Mouse (Mus musculus) heart, embryonic 13.5 days (tissue): ENCODE data around the gene Wipf1. TPM values are rescaled to one million over a fixed set of nuclear protein-coding genes. Genes with fewer than 3 reads are reported as not detected.

ENCODE experiments used
- ATAC-seq: fragments of 200-750 bp; cut with Nextera tagmentation; 2 replicates; pipeline ENCODE4 v1.8.0; 2017; ENCODE audit warnings: moderate TSS enrichment; ENCODE audit not compliant: insufficient number of reproducible peaks, low FRiP score, low TSS enrichment; ENCODE audit errors: extremely low read depth
- H3K27ac ChIP-seq: fragments of 300-500 bp; sonication (generic); replicated peaks from 2 replicates; pipeline ENCODE4 v1.5.1; 2015; ENCODE audit warnings: moderate library complexity, mild to moderate bottlenecking, inconsistent platforms
- H3K27me3 ChIP-seq: fragments of 300-500 bp; sonication (generic); replicated peaks from 2 replicates; pipeline ENCODE4 v1.6.1; 2015; ENCODE audit warnings: mild to moderate bottlenecking, inconsistent platforms
- H3K36me3 ChIP-seq: fragments of 300-500 bp; sonication (generic); 2 replicates; pipeline ENCODE4 v1.6.1; 2015; ENCODE audit warnings: mild to moderate bottlenecking, inconsistent platforms
- H3K4me1 ChIP-seq: fragments of 300-500 bp; sonication (generic); 2 replicates; pipeline ENCODE4 v1.6.1; 2015; ENCODE audit warnings: inconsistent platforms
- H3K4me2 ChIP-seq: fragments of 300-500 bp; sonication (generic); 2 replicates; pipeline ENCODE4 v1.6.1; 2015; ENCODE audit warnings: inconsistent platforms, mild to moderate bottlenecking, moderate library complexity
- H3K4me3 ChIP-seq: fragments of 300-500 bp; sonication (generic); 2 replicates; pipeline ENCODE4 v1.5.1; 2015; ENCODE audit warnings: moderate library complexity, mild to moderate bottlenecking, inconsistent platforms
- H3K9ac ChIP-seq: fragments of 300-500 bp; sonication (generic); 2 replicates; pipeline ENCODE4 v1.6.1; 2015; ENCODE audit warnings: inconsistent platforms, mild to moderate bottlenecking, moderate library complexity
- H3K9me3 ChIP-seq: fragments of 300-500 bp; sonication (generic); 2 replicates; pipeline ENCODE4 v1.6.1; 2016; ENCODE audit warnings: inconsistent platforms
- WGBS: fragments of 180-500 bp; shearing (Covaris S2); methylation state at CpG from one replicate; pipeline ENCODE4 v1.1.7; 2015; ENCODE audit warnings: mixed read lengths; 5-methylcytosine and 5-hydroxymethylcytosine counted together
- polyA plus RNA-seq: library from polyadenylated mRNA; unstranded; fragments of >200 nt; fragmentation: Nextera tagmentation; extraction: Ambion mirVana; gene quantifications from 2 replicates; pipeline ENCODE4 v1.2.1, GENCODE M21; 2015

The Wipf1 gene
- polyA plus RNA-seq, 1 experiment from 2014 or later: 5.0 TPM

DNA sequence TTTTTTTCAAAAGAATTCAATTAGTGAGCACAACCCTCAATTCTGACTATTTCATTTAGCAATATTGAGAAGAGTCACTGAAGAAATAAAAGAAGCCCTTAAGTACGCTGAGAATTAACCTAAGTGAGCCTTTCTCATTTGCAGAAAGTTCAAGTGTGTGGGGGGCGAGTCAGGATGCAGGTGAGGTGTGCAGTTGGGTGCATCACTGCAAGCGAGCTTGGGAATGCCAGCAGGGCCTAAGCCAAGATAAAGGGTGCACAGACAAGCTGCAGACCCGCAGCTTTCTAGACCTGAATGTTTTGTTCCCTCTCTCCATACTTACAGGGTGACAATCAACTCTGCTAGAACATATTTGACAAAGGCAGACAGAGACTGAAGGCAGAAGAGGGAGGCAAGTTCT is 75.3 kb downstream of the Wipf1 start:
- Histone ChIP-seq H3K9me3 (no peaks in the 10 kb centered on the region), H3K4me3 (no peak overlapping the region), H3K27me3 (no peaks in the 10 kb centered on the region), H3K27ac (no peak overlapping the region), H3K4me2 (no peak overlapping the region), H3K36me3 (no peaks in the 10 kb centered on the region), H3K4me1 (peaks cover 8% of the 10 kb centered on the region; the same call in 1 of the 2 replicates), H3K9ac (no peak overlapping the region)
- WGBS: 67% methylated on average over 4 of the region's 4 CpGs
- ATAC-seq: no peak

DNA sequence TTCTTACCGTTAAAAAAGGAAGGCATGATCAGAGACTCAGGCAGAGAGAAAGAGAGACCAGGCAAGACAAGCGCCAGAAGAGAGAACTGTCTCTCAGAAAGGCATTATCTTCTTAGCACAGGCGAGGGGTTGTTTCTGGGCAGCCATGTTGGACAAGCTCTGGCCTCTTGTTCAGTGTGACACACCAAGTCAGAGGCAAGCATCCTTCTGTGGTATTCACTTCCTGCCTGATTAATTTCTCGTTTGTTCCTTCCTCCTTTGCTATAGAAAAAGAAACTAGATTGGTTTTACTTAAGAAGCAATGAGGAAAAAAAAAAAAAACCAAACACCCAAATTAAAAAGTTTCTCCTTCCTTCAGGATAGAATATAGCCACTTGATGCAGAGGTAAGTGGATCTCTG is 75.8 kb downstream of the Wipf1 start:
- no peaks in the 10 kb centered on the region for H3K36me3 ChIP-seq
- H3K9ac ChIP-seq: no peak overlapping the region
- H3K4me2 ChIP-seq: no peak overlapping the region
- H3K27me3 ChIP-seq: no peaks in the 10 kb centered on the region
- H3K4me1 ChIP-seq: peaks cover 5% of the 10 kb centered on the region; the same call in 1 of the 2 replicates
- H3K9me3 ChIP-seq: no peaks in the 10 kb centered on the region
- WGBS: 50% methylated on average over 4 of the region's 4 CpGs
- no peak for ATAC-seq
- no peak overlapping the region for H3K4me3 ChIP-seq
- no peak overlapping the region for H3K27ac ChIP-seq

DNA sequence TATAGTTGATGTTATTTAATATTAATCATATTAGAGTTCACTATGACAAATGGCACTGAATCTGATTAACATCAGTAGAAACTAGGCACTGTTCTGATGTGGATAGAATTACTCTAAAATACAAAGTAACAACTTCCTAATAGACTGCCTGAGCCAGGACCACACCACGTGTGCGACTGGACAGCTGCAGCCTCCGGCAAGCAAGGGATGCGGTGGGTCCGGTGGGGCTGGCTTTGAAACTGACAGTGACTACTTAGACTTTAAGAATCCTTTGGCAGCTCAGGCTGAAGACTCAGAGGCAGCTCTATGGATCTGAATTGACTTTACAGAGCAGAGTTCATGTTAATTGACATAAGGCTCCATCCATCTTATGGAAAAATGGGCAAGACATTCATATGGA is 76.4 kb downstream of the Wipf1 start:
- Histone ChIP-seq H3K4me1 (peaks cover 5% of the 10 kb centered on the region; the same call in 1 of the 2 replicates), H3K36me3 (no peaks in the 10 kb centered on the region), H3K9ac (no peak overlapping the region), H3K27me3 (no peaks in the 10 kb centered on the region), H3K27ac (no peak overlapping the region), H3K4me3 (no peak overlapping the region), H3K4me2 (no peak overlapping the region), H3K9me3 (no peaks in the 10 kb centered on the region)
- 80% methylated on average over 5 of the region's 5 CpGs for WGBS
- ATAC-seq: no peak

DNA sequence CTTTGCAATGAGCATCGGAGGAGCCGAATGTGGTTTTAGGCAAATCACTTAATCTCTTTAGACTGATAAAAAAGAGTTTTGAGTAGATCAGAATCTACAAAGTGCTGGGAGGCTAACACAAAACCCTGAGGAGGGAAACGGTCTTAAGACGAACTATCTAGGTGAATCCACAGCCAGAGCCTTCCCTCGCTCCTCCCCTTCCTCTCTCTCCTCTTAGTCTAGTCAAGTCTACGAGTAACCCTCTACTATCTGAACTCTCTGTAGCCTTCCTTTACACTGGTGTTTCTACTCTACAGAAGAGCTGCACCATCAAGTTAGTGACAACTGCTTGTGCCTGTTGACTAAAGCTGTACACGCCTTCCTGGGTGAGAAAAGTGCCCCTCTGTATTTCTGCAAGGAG is 77.0 kb downstream of the Wipf1 start:
- Histone ChIP-seq H3K4me1 (peaks cover 5% of the 10 kb centered on the region; the same call in 1 of the 2 replicates), H3K9ac (no peak overlapping the region), H3K4me3 (no peak overlapping the region), H3K27me3 (no peaks in the 10 kb centered on the region), H3K27ac (no peak overlapping the region), H3K36me3 (no peaks in the 10 kb centered on the region), H3K9me3 (no peaks in the 10 kb centered on the region), H3K4me2 (no peak overlapping the region)
- 72% methylated on average over 7 of the region's 7 CpGs for WGBS
- ATAC-seq: no peak

DNA sequence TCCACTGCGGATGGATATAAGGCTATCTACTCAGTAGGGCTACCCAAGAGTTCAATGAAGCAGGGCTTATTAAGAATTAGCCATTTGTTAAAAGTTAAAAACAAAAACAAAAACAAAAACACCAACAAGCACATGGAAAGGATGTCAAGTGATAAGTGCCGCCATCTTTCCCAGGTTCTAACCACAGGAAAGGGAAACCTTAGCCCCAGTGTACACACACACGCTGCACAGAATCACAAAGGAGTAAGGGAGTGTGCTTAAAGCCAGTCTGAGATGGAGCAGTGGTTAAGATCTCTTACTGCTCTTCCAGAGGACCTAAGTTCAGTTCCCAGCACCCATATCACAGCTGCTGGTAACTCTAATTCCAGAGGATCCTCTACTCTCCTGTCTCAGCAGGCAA is 78.0 kb downstream of the Wipf1 start:
- H3K9me3 ChIP-seq: no peaks in the 10 kb centered on the region
- H3K4me2 ChIP-seq: no peak overlapping the region
- ATAC-seq: no peak
- H3K4me1 ChIP-seq: peaks cover 5% of the 10 kb centered on the region; the same call in 1 of the 2 replicates
- no peaks in the 10 kb centered on the region for H3K36me3 ChIP-seq
- no peak overlapping the region for H3K4me3 ChIP-seq
- no peak overlapping the region for H3K27ac ChIP-seq
- 87% methylated on average over 3 of the region's 3 CpGs for WGBS
- H3K27me3 ChIP-seq: no peaks in the 10 kb centered on the region
- no peak overlapping the region for H3K9ac ChIP-seq

DNA sequence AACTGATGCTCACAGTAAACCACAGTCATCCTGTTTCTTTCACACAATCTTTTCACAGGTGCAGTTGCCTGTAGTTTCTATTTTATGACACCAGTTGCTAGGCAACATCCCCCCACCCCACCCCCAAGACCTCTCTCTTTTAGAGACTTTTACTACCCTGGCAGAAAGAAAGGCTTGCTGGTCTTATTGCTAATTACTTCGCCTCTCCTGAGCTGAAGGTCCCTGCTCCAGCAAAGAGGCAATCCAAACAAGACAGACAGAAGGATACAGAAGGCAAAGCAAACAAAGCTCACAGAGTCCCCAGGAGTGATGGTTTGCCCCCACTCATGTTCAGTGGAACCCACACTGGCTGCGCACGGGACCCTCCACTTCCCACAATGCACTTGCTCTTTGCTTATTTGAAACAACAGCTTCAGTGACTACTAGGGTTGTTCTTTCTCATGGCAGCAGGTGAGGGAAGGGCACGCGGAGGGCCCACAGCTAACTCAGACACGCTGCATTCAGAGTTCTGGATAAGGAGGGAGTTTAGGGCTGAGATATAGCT is 79.3 kb downstream of the Wipf1 start:
- Histone ChIP-seq H3K4me2 (no peak overlapping the region), H3K9me3 (no peaks in the 10 kb centered on the region), H3K27me3 (no peaks in the 10 kb centered on the region), H3K36me3 (no peaks in the 10 kb centered on the region), H3K4me3 (no peak overlapping the region), H3K4me1 (peaks cover 5% of the 10 kb centered on the region; the same call in 1 of the 2 replicates), H3K9ac (no peak overlapping the region), H3K27ac (no peak overlapping the region)
- WGBS: 63% methylated on average over 6 of the region's 6 CpGs
- no peak for ATAC-seq

DNA sequence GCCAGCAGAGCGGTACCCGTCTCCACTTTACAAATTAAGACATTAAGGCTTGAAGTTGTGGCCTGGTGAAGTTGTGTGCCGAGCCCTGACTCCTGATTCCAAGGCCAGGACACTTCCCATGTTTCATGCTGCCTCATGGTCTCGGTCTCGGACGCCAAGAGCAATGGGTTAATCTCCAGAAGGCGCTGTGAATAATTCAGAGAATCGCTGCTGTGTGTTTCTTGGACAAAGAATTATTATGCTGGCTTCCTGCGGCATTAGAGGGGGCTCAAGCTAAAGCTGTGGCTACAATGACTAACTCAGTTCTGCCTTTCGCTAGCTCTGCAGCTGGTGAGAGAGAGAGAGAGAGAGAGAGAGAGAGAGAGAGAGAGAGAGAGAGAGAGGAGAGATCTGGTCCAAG is 85.5 kb downstream of the Wipf1 start:
- Histone ChIP-seq H3K27me3 (no peaks in the 10 kb centered on the region), H3K4me2 (no peak overlapping the region), H3K4me1 (no peaks in the 10 kb centered on the region), H3K9me3 (no peaks in the 10 kb centered on the region), H3K4me3 (no peak overlapping the region), H3K9ac (no peak overlapping the region), H3K36me3 (peaks cover 28% of the 10 kb centered on the region), H3K27ac (no peak overlapping the region)
- 78% methylated on average over 10 of the region's 10 CpGs for WGBS
- no peak for ATAC-seq

DNA sequence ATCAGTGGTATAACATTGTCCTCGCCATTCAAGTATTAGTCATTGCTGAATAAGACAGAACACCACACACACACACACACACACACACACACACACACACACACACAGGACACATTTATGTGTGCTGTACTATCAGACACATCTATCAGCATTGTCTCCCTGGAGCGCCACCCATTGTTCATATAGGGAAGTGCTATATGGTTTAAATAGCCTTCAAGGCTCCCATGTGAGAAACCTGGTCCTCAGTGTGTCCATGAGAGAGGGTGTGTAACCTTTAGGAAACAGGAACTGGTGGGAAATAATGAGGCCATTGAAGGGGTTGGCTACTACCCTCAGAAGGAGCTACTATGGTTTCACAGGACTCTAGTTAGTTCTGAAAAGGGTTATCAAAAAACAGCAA is 87.5 kb downstream of the Wipf1 start:
- Histone ChIP-seq H3K27me3 (no peaks in the 10 kb centered on the region), H3K9ac (no peak overlapping the region), H3K4me1 (no peaks in the 10 kb centered on the region), H3K9me3 (no peaks in the 10 kb centered on the region), H3K4me2 (no peak overlapping the region), H3K27ac (no peak overlapping the region), H3K36me3 (peaks cover 46% of the 10 kb centered on the region), H3K4me3 (no peak overlapping the region)
- no peak for ATAC-seq
- whole genome bisulfite sequencing: 60% methylated on average over 2 of the region's 2 CpGs

DNA sequence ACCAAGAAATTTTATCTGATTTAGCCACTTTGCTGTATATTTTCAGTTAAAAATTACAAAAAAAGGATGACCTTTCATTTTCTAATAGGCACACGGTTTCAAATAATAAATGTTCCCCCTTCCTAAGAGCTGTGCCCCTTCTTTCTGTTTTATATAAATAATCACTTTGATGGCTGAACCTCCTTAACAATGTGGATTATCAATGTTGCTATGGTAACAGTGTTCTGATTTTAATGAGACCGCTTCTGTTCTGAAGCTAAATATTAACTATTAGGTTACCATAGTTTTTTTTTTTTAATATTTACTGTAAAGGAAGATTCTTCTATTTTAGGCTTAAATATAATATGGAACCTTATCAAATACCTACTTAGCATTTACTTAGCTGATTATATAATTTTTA is 89.2 kb downstream of the Wipf1 start:
- H3K27me3 ChIP-seq: no peaks in the 10 kb centered on the region
- 77% methylated on average over 2 of the region's 2 CpGs for WGBS
- no peak for ATAC-seq
- no peak overlapping the region for H3K27ac ChIP-seq
- H3K36me3 ChIP-seq: peaks cover 61% of the 10 kb centered on the region
- no peak overlapping the region for H3K9ac ChIP-seq
- H3K4me1 ChIP-seq: no peaks in the 10 kb centered on the region
- no peak overlapping the region for H3K4me3 ChIP-seq
- no peak overlapping the region for H3K4me2 ChIP-seq
- no peaks in the 10 kb centered on the region for H3K9me3 ChIP-seq

DNA sequence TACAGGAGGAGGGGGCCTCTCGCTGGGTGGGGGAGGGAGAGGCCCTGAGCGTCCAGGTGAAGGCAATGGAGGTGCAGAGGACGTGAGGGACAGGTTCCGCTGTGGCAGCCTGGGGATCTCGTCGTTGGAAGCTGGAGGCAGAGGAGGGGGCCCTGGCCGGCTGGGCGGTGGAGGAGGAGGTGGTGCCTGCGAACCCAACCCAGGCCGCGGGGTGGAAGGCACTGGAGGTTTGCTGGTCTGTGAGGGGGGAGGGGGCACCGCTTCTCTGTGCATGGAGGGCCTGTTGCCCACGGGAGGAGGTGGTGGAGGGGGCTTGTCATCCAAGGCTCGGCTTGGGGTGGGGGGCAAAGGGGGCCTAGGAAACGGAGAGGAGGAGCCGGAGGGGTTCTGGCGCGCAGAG is 92.6 kb downstream of the Wipf1 start:
- ATAC-seq: no peak
- Histone ChIP-seq H3K4me2 (peak overlapping the region; percentile 47), H3K9ac (no peak overlapping the region)

DNA sequence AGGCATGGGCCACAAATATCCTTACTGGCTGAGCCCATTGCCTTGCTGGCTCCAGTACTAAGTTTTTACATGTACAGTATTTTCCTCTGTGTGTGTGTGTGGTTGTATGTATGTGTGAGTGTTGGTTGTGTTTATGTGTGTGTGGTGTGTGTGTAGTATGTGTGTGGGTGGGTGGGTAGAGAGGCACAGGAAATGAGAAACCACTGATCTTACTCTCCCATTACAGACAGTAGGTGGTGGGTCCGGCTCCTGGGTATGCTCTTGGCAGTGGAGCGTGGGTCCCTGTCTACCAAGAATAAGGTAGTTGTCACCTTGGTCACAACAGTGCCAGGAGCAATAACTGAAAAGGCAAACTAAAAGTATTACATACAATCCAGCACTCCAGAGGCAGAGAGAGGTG is 93.7 kb downstream of the Wipf1 start:
- WGBS: 85% methylated on average over 2 of the region's 2 CpGs
- Histone ChIP-seq H3K9ac (no peak overlapping the region), H3K9me3 (no peaks in the 10 kb centered on the region), H3K4me2 (no peak overlapping the region), H3K4me3 (no peak overlapping the region), H3K36me3 (peaks cover 80% of the 10 kb centered on the region), H3K27ac (no peak overlapping the region), H3K27me3 (no peaks in the 10 kb centered on the region), H3K4me1 (no peaks in the 10 kb centered on the region)
- no peak for ATAC-seq

More for the DNA sequence above, 92.6 kb downstream of the Wipf1 start:
- 50% methylated on average over 18 of the region's 18 CpGs for WGBS
- Histone ChIP-seq H3K4me1 (no peaks in the 10 kb centered on the region), H3K27ac (no peak overlapping the region), H3K36me3 (peaks cover 74% of the 10 kb centered on the region), H3K9me3 (no peaks in the 10 kb centered on the region), H3K27me3 (no peaks in the 10 kb centered on the region), H3K4me3 (peak overlapping the region; percentile 6; the same call in 1 of the 2 replicates)

DNA sequence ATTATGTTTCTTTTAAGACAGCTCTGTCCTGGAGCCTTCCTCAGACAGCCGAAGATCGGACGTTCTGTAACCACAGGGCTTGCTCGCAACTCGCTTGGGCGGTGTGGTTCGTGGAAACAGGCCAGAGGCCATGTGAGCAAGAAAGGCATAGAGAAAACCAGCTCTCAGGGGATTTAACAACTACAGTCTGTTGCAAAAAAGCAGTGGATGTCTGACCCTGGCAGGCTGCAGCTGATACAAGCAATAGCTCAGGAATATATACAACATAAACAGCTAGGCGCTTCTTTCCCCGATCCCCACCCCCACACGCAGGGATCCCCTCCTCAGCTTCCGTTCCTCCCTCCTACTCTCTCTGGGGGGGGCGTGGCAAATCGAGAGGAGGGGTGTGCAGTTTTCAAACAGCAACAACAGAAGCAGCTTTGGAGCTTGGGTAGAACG is 97.6 kb downstream of the Wipf1 start:
- peak overlapping the region; percentile 54 for H3K9ac ChIP-seq
- H3K4me3 ChIP-seq: peak overlapping the region; percentile 31
- peaks cover 50% of the 10 kb centered on the region for H3K36me3 ChIP-seq
- 36% methylated on average over 14 of the region's 14 CpGs for WGBS
- H3K9me3 ChIP-seq: no peaks in the 10 kb centered on the region
- H3K27ac ChIP-seq: no peak overlapping the region
- peak overlapping the region; percentile 56 for H3K4me2 ChIP-seq
- H3K4me1 ChIP-seq: no peaks in the 10 kb centered on the region
- H3K27me3 ChIP-seq: no peaks in the 10 kb centered on the region
- no peak for ATAC-seq
